Mouse (Mus musculus): ENCODE data around the gene Gnptg.
"Not testable (repeated sequence)": the region's sequence is repeated elsewhere in the genome, so short reads cannot be mapped to it uniquely, and the experiment has no call there.

GRCm38 (mm10) chr17:25231621-25232020, 8.3 kb downstream of the Gnptg start:
- not testable (repeated sequence) for TF ChIP-seq CTCF, EP300 (IDR thresholded peaks at IDR 0.05)
